Mouse (Mus musculus): ENCODE results near the gene Pex1. TPM values are rescaled to one million over a fixed set of nuclear protein-coding genes. Genes with fewer than 3 reads are reported as not detected.
A peak's percentile ranks its signal among the peaks of the same experiment; 100 is the strongest.
"Not testable (repeated sequence)": the region's sequence is repeated elsewhere in the genome, so short reads cannot be mapped to it uniquely, and the experiment has no call there.

Pex1 gene
- polyA plus RNA-seq, 1 experiment from 2014 or later, result 24.4 TPM

GRCm38 (mm10) chr5:3600790-3601189 is 4.9 kb downstream of the Pex1 start:
- H3K9me3 ChIP-seq (replicated peaks), result no peaks in the 10 kb centered on the region
- peaks cover 21% of the 10 kb centered on the region for H3K36me3 ChIP-seq (ENCODE audit: poor library complexity, severe bottlenecking)
- H3K4me1 ChIP-seq, result peaks cover 7% of the 10 kb centered on the region
- 88% methylated on average over 3 of the region's 3 CpGs for WGBS
- no peak overlapping the region for H3K4me2 ChIP-seq
- no peak overlapping the region for H3K4me3 ChIP-seq
- H3K27me3 ChIP-seq, result no peaks in the 10 kb centered on the region
- no peak overlapping the region for H3K9ac ChIP-seq
- no peak overlapping the region for H3K27ac ChIP-seq
- ATAC-seq, result no peak

GRCm38 (mm10) chr5:3607114-3607513 is 11.2 kb downstream of the Pex1 start:
- H3K4me2 ChIP-seq, result no peak overlapping the region
- no peaks in the 10 kb centered on the region for H3K9me3 ChIP-seq (replicated peaks)
- H3K4me1 ChIP-seq, result no peaks in the 10 kb centered on the region
- no peak overlapping the region for H3K9ac ChIP-seq
- no peaks in the 10 kb centered on the region for H3K27me3 ChIP-seq
- no peak overlapping the region for H3K4me3 ChIP-seq
- 95% methylated on average over 9 of the region's 9 CpGs for WGBS
- no peak overlapping the region for H3K27ac ChIP-seq
- no peak for ATAC-seq
- peaks cover 60% of the 10 kb centered on the region for H3K36me3 ChIP-seq (ENCODE audit: poor library complexity, severe bottlenecking)

- Histone ChIP-seq H3K4me1 (no peaks in the 10 kb centered on the region), H3K4me2 (no peak overlapping the region), H3K36me3 (ENCODE audit: poor library complexity, severe bottlenecking) (peaks cover 62% of the 10 kb centered on the region), H3K9me3 (replicated peaks) (no peaks in the 10 kb centered on the region), H3K9ac (no peak overlapping the region), H3K4me3 (no peak overlapping the region), H3K27me3 (no peaks in the 10 kb centered on the region), H3K27ac (no peak overlapping the region)
- no peak for ATAC-seq
- 94% methylated on average over 7 of the region's 7 CpGs for WGBS
Measured at GRCm38 (mm10) chr5:3609241-3609640, 13.4 kb downstream of the Pex1 start.

- H3K4me1 ChIP-seq; H3K27ac ChIP-seq; H3K4me3 ChIP-seq; H3K9me3 ChIP-seq (replicated peaks); H3K27me3 ChIP-seq; H3K4me2 ChIP-seq; H3K9ac ChIP-seq; ATAC-seq: not testable (repeated sequence)
- H3K36me3 ChIP-seq (ENCODE audit: poor library complexity, severe bottlenecking), result peaks cover 54% of the 10 kb centered on the region
- 95% methylated on average over 2 of the region's 2 CpGs for WGBS
Measured at GRCm38 (mm10) chr5:3611835-3612234, 16.0 kb downstream of the Pex1 start.

- H3K27ac ChIP-seq, result no peak overlapping the region
- no peaks in the 10 kb centered on the region for H3K9me3 ChIP-seq (replicated peaks)
- H3K27me3 ChIP-seq, result no peaks in the 10 kb centered on the region
- ATAC-seq, result no peak
- 84% methylated on average over 7 of the region's 7 CpGs for WGBS
- no peaks in the 10 kb centered on the region for H3K4me1 ChIP-seq
- H3K4me2 ChIP-seq, result no peak overlapping the region
- H3K9ac ChIP-seq, result no peak overlapping the region
- no peak overlapping the region for H3K4me3 ChIP-seq
- peaks cover 49% of the 10 kb centered on the region for H3K36me3 ChIP-seq (ENCODE audit: poor library complexity, severe bottlenecking)
Measured at GRCm38 (mm10) chr5:3620486-3620885, 24.6 kb downstream of the Pex1 start.

- H3K27ac ChIP-seq, result no peak overlapping the region
- H3K9ac ChIP-seq, result no peak overlapping the region
- WGBS, result 93% methylated on average over 5 of the region's 5 CpGs
- peaks cover 46% of the 10 kb centered on the region for H3K36me3 ChIP-seq (ENCODE audit: poor library complexity, severe bottlenecking)
- no peaks in the 10 kb centered on the region for H3K9me3 ChIP-seq (replicated peaks)
- ATAC-seq, result no peak
- no peak overlapping the region for H3K4me3 ChIP-seq
- H3K27me3 ChIP-seq, result no peaks in the 10 kb centered on the region
- H3K4me2 ChIP-seq, result no peak overlapping the region
- no peaks in the 10 kb centered on the region for H3K4me1 ChIP-seq
Measured at GRCm38 (mm10) chr5:3630055-3630454, 34.2 kb downstream of the Pex1 start.

GRCm38 (mm10) chr5:3631512-3632271 is 35.8 kb downstream of the Pex1 start:
- WGBS, result 61% methylated on average over 16 of the region's 16 CpGs
- H3K4me2 ChIP-seq, result no peak overlapping the region
- no peak overlapping the region for H3K9ac ChIP-seq
- no peak overlapping the region for H3K4me3 ChIP-seq
- ATAC-seq, result no peak
- no peaks in the 10 kb centered on the region for H3K4me1 ChIP-seq
- H3K27ac ChIP-seq, result no peak overlapping the region
- no peaks in the 10 kb centered on the region for H3K27me3 ChIP-seq
- peaks cover 52% of the 10 kb centered on the region for H3K36me3 ChIP-seq (ENCODE audit: poor library complexity, severe bottlenecking)
- no peaks in the 10 kb centered on the region for H3K9me3 ChIP-seq (replicated peaks)

GRCm38 (mm10) chr5:3632285-3632684 is 36.4 kb downstream of the Pex1 start:
- Histone ChIP-seq H3K4me2 (no peak overlapping the region), H3K27me3 (no peaks in the 10 kb centered on the region), H3K9ac (no peak overlapping the region), H3K27ac (no peak overlapping the region), H3K4me1 (no peaks in the 10 kb centered on the region), H3K36me3 (ENCODE audit: poor library complexity, severe bottlenecking) (peaks cover 47% of the 10 kb centered on the region), H3K9me3 (replicated peaks) (no peaks in the 10 kb centered on the region), H3K4me3 (no peak overlapping the region)
- WGBS, result 92% methylated on average over 5 of the region's 5 CpGs
- ATAC-seq, result no peak

GRCm38 (mm10) chr5:3633315-3633714 is 37.4 kb downstream of the Pex1 start:
- 95% methylated on average over 13 of the region's 13 CpGs for WGBS
- no peaks in the 10 kb centered on the region for H3K9me3 ChIP-seq (replicated peaks)
- no peak overlapping the region for H3K27ac ChIP-seq
- no peaks in the 10 kb centered on the region for H3K4me1 ChIP-seq
- H3K9ac ChIP-seq, result no peak overlapping the region
- H3K4me3 ChIP-seq, result no peak overlapping the region
- H3K27me3 ChIP-seq, result no peaks in the 10 kb centered on the region
- H3K4me2 ChIP-seq, result no peak overlapping the region
- no peak for ATAC-seq
- peaks cover 45% of the 10 kb centered on the region for H3K36me3 ChIP-seq (ENCODE audit: poor library complexity, severe bottlenecking)

- H3K9me3 ChIP-seq (replicated peaks), result no peaks in the 10 kb centered on the region
- H3K9ac ChIP-seq, result no peak overlapping the region
- 78% methylated on average over 4 of the region's 4 CpGs for WGBS
- no peaks in the 10 kb centered on the region for H3K27me3 ChIP-seq
- no peak overlapping the region for H3K4me3 ChIP-seq
- no peak for ATAC-seq
- peaks cover 45% of the 10 kb centered on the region for H3K36me3 ChIP-seq (ENCODE audit: poor library complexity, severe bottlenecking)
- no peaks in the 10 kb centered on the region for H3K4me1 ChIP-seq
- no peak overlapping the region for H3K27ac ChIP-seq
- no peak overlapping the region for H3K4me2 ChIP-seq
Measured at GRCm38 (mm10) chr5:3633951-3634350, 38.1 kb downstream of the Pex1 start.

- 90% methylated on average over 8 of the region's 8 CpGs for WGBS
- ATAC-seq, result no peak
- Histone ChIP-seq H3K27me3 (no peaks in the 10 kb centered on the region), H3K36me3 (ENCODE audit: poor library complexity, severe bottlenecking) (peaks cover 46% of the 10 kb centered on the region), H3K4me1 (no peaks in the 10 kb centered on the region), H3K27ac (no peak overlapping the region), H3K9me3 (replicated peaks) (no peaks in the 10 kb centered on the region), H3K4me2 (no peak overlapping the region), H3K4me3 (no peak overlapping the region), H3K9ac (no peak overlapping the region)
Measured at GRCm38 (mm10) chr5:3635286-3635685, 39.4 kb downstream of the Pex1 start.

GRCm38 (mm10) chr5:3644621-3645020 is 48.8 kb downstream of the Pex1 start:
- Histone ChIP-seq H3K36me3 (ENCODE audit: poor library complexity, severe bottlenecking) (peaks cover 40% of the 10 kb centered on the region), H3K4me1 (peaks cover 13% of the 10 kb centered on the region), H3K9ac (no peak overlapping the region), H3K27ac (no peak overlapping the region), H3K4me2 (no peak overlapping the region), H3K4me3 (no peak overlapping the region), H3K27me3 (no peaks in the 10 kb centered on the region), H3K9me3 (replicated peaks) (no peaks in the 10 kb centered on the region)
- no peak for ATAC-seq
- 98% methylated on average over 6 of the region's 6 CpGs for WGBS

GRCm38 (mm10) chr5:3645326-3645725 is 49.5 kb downstream of the Pex1 start:
- H3K9me3 ChIP-seq (replicated peaks), result no peaks in the 10 kb centered on the region
- ATAC-seq, result no peak
- peaks cover 13% of the 10 kb centered on the region for H3K4me1 ChIP-seq
- 81% methylated on average over 6 of the region's 6 CpGs for WGBS
- H3K36me3 ChIP-seq (ENCODE audit: poor library complexity, severe bottlenecking), result peaks cover 36% of the 10 kb centered on the region
- H3K4me3 ChIP-seq, result no peak overlapping the region
- H3K4me2 ChIP-seq, result peak overlapping the region; percentile 28
- H3K27me3 ChIP-seq, result no peaks in the 10 kb centered on the region
- no peak overlapping the region for H3K27ac ChIP-seq
- H3K9ac ChIP-seq, result no peak overlapping the region

Measured in forebrain, embryonic 13.5 days (tissue).